Mouse (Mus musculus): ENCODE results near the gene Spata31d1d.

Gene Spata31d1d

DNA sequence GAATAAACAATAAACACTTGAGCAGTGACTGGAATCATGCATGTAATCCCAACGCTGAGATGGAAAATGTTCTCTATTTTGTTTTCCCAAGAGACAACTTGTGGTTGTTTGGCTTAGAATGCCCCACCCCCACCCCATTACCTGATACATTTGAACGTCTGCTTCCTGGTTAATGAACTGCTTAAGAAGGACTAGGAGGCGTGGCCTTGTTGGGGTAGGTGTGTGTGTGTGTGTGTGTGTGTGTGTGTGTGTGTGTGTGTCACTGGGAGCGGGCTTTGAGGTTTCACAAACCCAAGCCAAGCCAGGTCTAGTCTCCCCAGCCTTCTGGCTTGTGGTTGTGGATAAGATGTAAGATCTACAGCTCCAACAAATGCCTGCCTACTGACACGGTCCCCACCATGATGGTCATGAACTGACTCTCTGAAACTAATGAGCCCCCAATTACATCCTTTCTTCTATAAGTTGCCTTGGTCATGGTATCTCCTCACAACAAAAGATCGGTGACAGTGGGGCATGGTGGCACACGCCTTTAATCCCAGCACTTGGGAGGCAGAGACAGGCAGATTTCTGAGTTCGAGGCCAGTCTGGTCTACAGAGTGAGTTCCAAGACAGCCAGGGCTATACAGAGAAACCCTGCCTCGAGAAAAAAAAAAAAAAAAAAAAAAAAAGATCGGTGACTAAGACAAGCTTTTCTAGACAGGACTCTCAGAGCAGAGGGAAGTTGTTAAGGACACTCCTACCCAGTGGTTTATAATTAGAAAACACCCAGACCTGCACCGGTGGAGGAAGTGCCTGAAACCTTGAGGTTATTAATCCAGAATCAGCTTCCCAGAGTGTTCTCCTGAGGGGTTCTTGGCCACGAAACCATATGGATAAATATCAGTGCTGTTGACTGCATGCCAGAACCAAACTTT lies 55.0 kb downstream of the Spata31d1d start:
- DNase-seq: no peak

All from embryo, embryonic 11 days (tissue).